19 mouse cellular contexts compared by ENCODE assay signal in genomic region chr2:68434997-68435396, GRCm38 (mm10). TPM values are rescaled to one million over a fixed set of nuclear protein-coding genes. Genes with fewer than 3 reads are reported as not detected.
A peak's percentile ranks its signal among the peaks of the same experiment; 100 is the strongest.
DNase-seq lines count a peak whose midpoint lies in the region; ATAC-seq and TF ChIP-seq lines count a peak whose summit lies in the region.
"Had no signal": no experiment of that assay in that cellular context is flagged by ENCODE, and none has a peak within 500 bp of the region (broad histone marks: within the 10 kb centered on the region; RNA-seq: fewer than 3 reads in every experiment).

No protein-coding gene starts in this region.

- H3K36me3 ChIP-seq in embryonic facial prominence, embryonic 14.5 days (ENCODE audit: control insufficient read depth, insufficient read depth, low read length) = no peaks in the 10 kb centered on the region
- no peaks in the 10 kb centered on the region for H3K36me3 ChIP-seq in embryonic facial prominence, embryonic 10.5 days (replicated peaks)
- peaks cover 4% of the 10 kb centered on the region; the same call in 1 of the 2 replicates for H3K36me3 ChIP-seq in heart, embryonic 12.5 days
- H3K36me3 ChIP-seq in midbrain, embryonic 10.5 days = peaks cover 3% of the 10 kb centered on the region
- H3K36me3 ChIP-seq in midbrain, embryonic 15.5 days (replicated peaks) = no peaks in the 10 kb centered on the region
- H3K36me3 ChIP-seq in small intestine, adult 2 months (ENCODE audit: control insufficient read depth, insufficient read depth, low read length) = no peaks in the 10 kb centered on the region
- H3K36me3 ChIP-seq: hindbrain, embryonic 13.5 days; limb, embryonic 12.5 days; neural tube, embryonic 15.5 days had no signal

- no peak overlapping the region; the same call in 1 of the 2 replicates for H3K27ac ChIP-seq in embryonic facial prominence, embryonic 14.5 days (replicated peaks; ENCODE audit: low read depth, low read length)
- no peak overlapping the region for H3K27ac ChIP-seq in embryonic facial prominence, embryonic 10.5 days (replicated peaks)
- H3K27ac ChIP-seq in heart, embryonic 12.5 days (ENCODE audit: poor library complexity, severe bottlenecking) = peak overlapping the region; percentile 56
- 0 out of 2 replicates have a peak overlapping the region, but pooled peaks have one; percentile 28 for H3K27ac ChIP-seq in midbrain, embryonic 10.5 days (replicated peaks)
- H3K27ac ChIP-seq in midbrain, embryonic 15.5 days = no peak overlapping the region
- peak overlapping the region; percentile 77 for H3K27ac ChIP-seq in small intestine, adult 2 months (ENCODE audit: insufficient read depth, low read depth, low read length)
- H3K27ac ChIP-seq: hindbrain, embryonic 13.5 days; limb, embryonic 12.5 days; liver, embryonic 14.5 days; neural tube, embryonic 15.5 days had no signal

- TF ChIP-seq POLR2A in small intestine, adult 2 months (IDR thresholded peaks at IDR 0.05; ENCODE audit: low read depth, low read length) = no peak

- WGBS in embryonic facial prominence, embryonic 14.5 days = 35% methylated on average over 4 of the region's 4 CpGs
- WGBS in embryonic facial prominence, embryonic 10.5 days = 34% methylated on average over 4 of the region's 4 CpGs
- WGBS in heart, embryonic 12.5 days = 25% methylated on average over 4 of the region's 4 CpGs
- 31% methylated on average over 4 of the region's 4 CpGs for WGBS in midbrain, embryonic 10.5 days
- WGBS in midbrain, embryonic 15.5 days = 17% methylated on average over 4 of the region's 4 CpGs
- 15% methylated on average over 4 of the region's 4 CpGs for WGBS in small intestine, adult 2 months

- H3K4me3 ChIP-seq in embryonic facial prominence, embryonic 14.5 days (ENCODE audit: low read depth, low read length) = no peak overlapping the region
- H3K4me3 ChIP-seq in embryonic facial prominence, embryonic 10.5 days = no peak overlapping the region
- H3K4me3 ChIP-seq in heart, embryonic 12.5 days = no peak overlapping the region
- H3K4me3 ChIP-seq in midbrain, embryonic 10.5 days = no peak overlapping the region
- no peak overlapping the region for H3K4me3 ChIP-seq in midbrain, embryonic 15.5 days
- no peak overlapping the region for H3K4me3 ChIP-seq in small intestine, adult 2 months (ENCODE audit: low read depth, low read length)
- H3K4me3 ChIP-seq: hindbrain, embryonic 13.5 days; limb, embryonic 12.5 days; neural tube, embryonic 15.5 days had no signal

- H3K9ac ChIP-seq in embryonic facial prominence, embryonic 14.5 days (ENCODE audit: low read depth, low read length) = no peak overlapping the region
- 0 out of 2 replicates have a peak overlapping the region, but pooled peaks have one; percentile 23 for H3K9ac ChIP-seq in heart, embryonic 12.5 days
- no peak overlapping the region for H3K9ac ChIP-seq in midbrain, embryonic 15.5 days
- H3K9ac ChIP-seq: hindbrain, embryonic 13.5 days; limb, embryonic 12.5 days; liver, embryonic 14.5 days; neural tube, embryonic 15.5 days had no signal

- peak; percentile 45; the same call in 1 of the 2 replicates for ATAC-seq in embryonic facial prominence, embryonic 14.5 days (ENCODE audit: low read depth)
- no peak for ATAC-seq in heart, embryonic 12.5 days (ENCODE audit: insufficient number of reproducible peaks, low FRiP score)
- ATAC-seq in midbrain, embryonic 15.5 days (replicated peaks) = no peak

- DNase-seq in embryonic facial prominence, embryonic 14.5 days (ENCODE audit: low spot score) = no peak
- DNase-seq in embryonic facial prominence, embryonic 10.5 days (ENCODE audit: low spot score) = no peak
- no peak for DNase-seq in heart, postnatal 4 days
- DNase-seq in midbrain, embryonic 10.5 days (ENCODE audit: low spot score) = no peak
- no peak for DNase-seq in layer of hippocampus, postnatal 36 days
- DNase-seq: adrenal gland, postnatal 25 days; cerebellum, adult 2 months; gastrocnemius, postnatal 14 days; kidney, adult 18-20 months; kidney, postnatal 36 days; layer of hippocampus, adult 9-11 months; right cerebral cortex, postnatal 4 days had no signal

- H3K9me3 ChIP-seq in embryonic facial prominence, embryonic 14.5 days (ENCODE audit: control insufficient read depth, low read length) = no peaks in the 10 kb centered on the region
- H3K9me3 ChIP-seq in embryonic facial prominence, embryonic 10.5 days = no peaks in the 10 kb centered on the region
- H3K9me3 ChIP-seq in heart, embryonic 12.5 days (replicated peaks) = no peaks in the 10 kb centered on the region
- no peaks in the 10 kb centered on the region for H3K9me3 ChIP-seq in midbrain, embryonic 10.5 days (replicated peaks)
- H3K9me3 ChIP-seq in midbrain, embryonic 15.5 days = no peaks in the 10 kb centered on the region
- H3K9me3 ChIP-seq: hindbrain, embryonic 13.5 days; limb, embryonic 12.5 days; neural tube, embryonic 15.5 days had no signal

- H3K4me1 ChIP-seq in embryonic facial prominence, embryonic 14.5 days (ENCODE audit: control insufficient read depth, insufficient read depth, low read length) = 0 out of 2 replicates have a peak, but pooled peaks cover 2% of the 10 kb centered on the region
- H3K4me1 ChIP-seq in embryonic facial prominence, embryonic 10.5 days = peaks cover 42% of the 10 kb centered on the region
- H3K4me1 ChIP-seq in heart, embryonic 12.5 days (replicated peaks) = peaks cover 83% of the 10 kb centered on the region
- peaks cover 41% of the 10 kb centered on the region for H3K4me1 ChIP-seq in midbrain, embryonic 10.5 days
- peaks cover 19% of the 10 kb centered on the region for H3K4me1 ChIP-seq in midbrain, embryonic 15.5 days
- H3K4me1 ChIP-seq in small intestine, adult 2 months (ENCODE audit: control insufficient read depth, insufficient read depth, insufficient read length, low read length) = peaks cover 32% of the 10 kb centered on the region

- no peak for TF ChIP-seq CTCF in small intestine, adult 2 months (IDR thresholded peaks at IDR 0.05; ENCODE audit: extremely low read depth, insufficient read length, insufficient replicate concordance, low read depth, low read length)

- no peak overlapping the region for H3K4me2 ChIP-seq in embryonic facial prominence, embryonic 14.5 days (ENCODE audit: low read depth, low read length)
- H3K4me2 ChIP-seq in heart, embryonic 12.5 days = no peak overlapping the region
- no peak overlapping the region for H3K4me2 ChIP-seq in midbrain, embryonic 15.5 days
- H3K4me2 ChIP-seq: hindbrain, embryonic 13.5 days had no signal

- H3K27me3 ChIP-seq in embryonic facial prominence, embryonic 14.5 days (replicated peaks; ENCODE audit: control insufficient read depth, insufficient read depth, low read length) = no peaks in the 10 kb centered on the region
- no peaks in the 10 kb centered on the region for H3K27me3 ChIP-seq in embryonic facial prominence, embryonic 10.5 days (replicated peaks; ENCODE audit: low read depth, poor library complexity, severe bottlenecking)
- H3K27me3 ChIP-seq in heart, embryonic 12.5 days (replicated peaks) = no peaks in the 10 kb centered on the region
- no peaks in the 10 kb centered on the region for H3K27me3 ChIP-seq in midbrain, embryonic 10.5 days (ENCODE audit: low read depth, poor library complexity, severe bottlenecking)
- H3K27me3 ChIP-seq in midbrain, embryonic 15.5 days (replicated peaks) = no peaks in the 10 kb centered on the region
- no peaks in the 10 kb centered on the region for H3K27me3 ChIP-seq in small intestine, adult 2 months (ENCODE audit: control insufficient read depth, insufficient read depth, low read length)
- H3K27me3 ChIP-seq: hindbrain, embryonic 13.5 days; limb, embryonic 12.5 days; neural tube, embryonic 15.5 days had no signal

RNA-seq across cellular contexts. Expression of gene Stk39, which starts 37.1 kb away (rescaled TPM):
- polyA plus RNA-seq in embryonic facial prominence, embryonic 14.5 days (2014; fragmentation: Nextera tagmentation; extraction: Ambion mirVana) = 26.9 and 28.9 TPM in 2 replicates
- 19.3 and 19.4 TPM in 2 replicates for polyA plus RNA-seq in embryonic facial prominence, embryonic 10.5 days (2016; fragmentation: Nextera tagmentation; extraction: Ambion mirVana)
- polyA plus RNA-seq in heart, embryonic 12.5 days (2016; fragmentation: Nextera tagmentation; extraction: Ambion mirVana) = 75.5 and 77.2 TPM in 2 replicates
- 100 to 1,000 TPM; 160 to 163 TPM for total RNA-seq in heart, postnatal 4 days (2021)
- 30.1 and 37.5 TPM in 2 replicates for polyA plus RNA-seq in midbrain, embryonic 10.5 days (2016; fragmentation: Nextera tagmentation; extraction: Ambion mirVana)
- 22.7 and 24.6 TPM in 2 replicates for polyA plus RNA-seq in midbrain, embryonic 15.5 days (2015; fragmentation: Nextera tagmentation; extraction: Ambion mirVana)
- 4.6 and 4.8 TPM in 2 replicates for polyA plus RNA-seq in small intestine, adult 2 months (2012; rRNA removed)
- total RNA-seq in layer of hippocampus, postnatal 36 days (2021) = 10 to 100 TPM; 65.8 to 68.4 TPM

Comparison
In these comparisons a context has a peak if more than half of its experiments do, and no peak if none do; other contexts are left out.
1. H3K27ac ChIP-seq: peak in heart, embryonic 12.5 days (single experiment), midbrain, embryonic 10.5 days (single experiment) and small intestine, adult 2 months (single experiment); none in embryonic facial prominence, embryonic 14.5 days (single experiment), embryonic facial prominence, embryonic 10.5 days (single experiment) and midbrain, embryonic 15.5 days (single experiment).